Mouse (Mus musculus) Patski (cell line): Measurements from ENCODE around the gene Fbxo3. TPM values are rescaled to one million over a fixed set of nuclear protein-coding genes. Genes with fewer than 3 reads are reported as not detected.
"Not testable (repeated sequence)": the region's sequence is repeated elsewhere in the genome, so short reads cannot be mapped to it uniquely, and the experiment has no call there.

Experiments
- ATAC-seq: fragments of 100-300 bp; one replicate; pipeline ENCODE4 v1.8.0; 2021
- CTCF ChIA-PET: fragments of 350-600 bp; sonication (Branson Sonifier 250); formaldehyde crosslinking; loops from one replicate; lab custom pipeline; 2022; ENCODE audit warnings: inconsistent platforms; lab: Charles Lee
- POLR2A ChIA-PET: fragments of 350-600 bp; sonication (Branson Sonifier 250); formaldehyde crosslinking; loops from one replicate; lab custom pipeline; 2022; ENCODE audit warnings: antibody characterized with exemption, inconsistent platforms; lab: Charles Lee
- DNase-seq: peaks from one replicate; pipeline ENCODE4 v3.0.0-alpha.2; 2011; ENCODE audit warnings: low read depth, low spot score
- H3K27me3 ChIP-seq: fragments of 371-371 bp; one replicate; pipeline ENCODE4 v1.5.1; 2021
- CTCF ChIP-seq: fragments of 100-300 bp; IDR thresholded peaks from one replicate; pipeline ENCODE4 v1.5.1; 2021
- in situ Hi-C: fragments of 300-500 bp; cut with MboI; formaldehyde crosslinking; loops from 3 replicates; pipeline ENCODE4 v1.11.1; 2018; ENCODE audit warnings: low pct_unique_long_range_greater_than_20kb, mixed read lengths
- polyA plus RNA-seq: library from polyadenylated mRNA; unstranded; gene quantifications from one replicate; pipeline ENCODE4 v1.2.3, GENCODE M21; 2021

Fbxo3 gene
- polyA plus RNA-seq, 1 experiment from 2014 or later, result 40.4 TPM

DNA sequence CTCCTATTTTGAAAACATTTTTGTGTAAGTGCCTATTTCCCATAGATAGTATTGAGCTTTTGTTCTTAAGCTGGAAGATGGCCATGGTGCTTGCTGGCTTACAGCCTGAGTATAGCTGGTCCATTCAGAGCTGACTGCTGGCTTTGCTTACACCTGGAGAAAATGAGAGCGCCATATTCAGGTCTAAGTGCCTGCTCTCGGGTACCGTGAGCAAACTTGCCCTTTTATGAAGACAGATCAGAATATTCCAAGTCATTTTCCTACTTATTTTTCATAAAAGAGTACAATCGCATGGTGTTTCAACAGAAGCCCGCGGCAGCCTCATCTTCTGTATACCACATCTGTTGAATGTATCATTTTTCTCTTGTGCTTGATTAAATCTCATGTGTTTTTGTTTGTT, 33.5 kb downstream of the Fbxo3 start:
- ChIA-PET POLR2A (interaction anchor here (1.6 kb wide), 1 partner anchor 10 kb away, joined by 5 read pairs; no protein-coding TSS in a partner anchor), CTCF (no interaction called here)
- no peak for DNase-seq
- no peak for TF ChIP-seq CTCF
- no peaks in the 10 kb centered on the region for H3K27me3 ChIP-seq
- in situ Hi-C loops, result no loop called here
- ATAC-seq, result no peak

DNA sequence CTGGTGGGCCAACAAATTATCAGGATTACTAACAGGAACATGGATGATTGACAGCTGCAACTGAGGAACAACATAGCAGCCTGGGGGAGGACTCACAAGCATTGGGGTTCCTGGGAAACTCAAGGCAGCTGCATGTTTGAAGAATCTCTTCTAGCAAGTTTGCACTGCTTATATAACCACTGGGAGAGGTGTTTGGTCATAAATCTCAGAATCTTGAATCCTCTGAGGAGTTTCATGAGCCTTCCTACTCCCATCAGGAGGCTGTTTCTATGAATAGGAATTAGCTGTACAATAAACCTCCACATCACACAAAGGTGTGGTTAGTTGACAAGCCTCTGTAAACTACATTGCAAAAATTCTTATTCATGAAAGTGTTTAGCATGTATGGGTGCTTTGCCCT, 35.1 kb downstream of the Fbxo3 start:
- H3K27me3 ChIP-seq, result no peaks in the 10 kb centered on the region
- in situ Hi-C loops, result no loop called here
- CTCF ChIA-PET, result interaction anchor here (0.9 kb wide), 1 partner anchor 27 kb away, joined by 3 read pairs; no protein-coding TSS in a partner anchor
- TF ChIP-seq CTCF, result no peak
- no peak for ATAC-seq
- DNase-seq, result no peak
- POLR2A ChIA-PET, result no interaction called here

DNA sequence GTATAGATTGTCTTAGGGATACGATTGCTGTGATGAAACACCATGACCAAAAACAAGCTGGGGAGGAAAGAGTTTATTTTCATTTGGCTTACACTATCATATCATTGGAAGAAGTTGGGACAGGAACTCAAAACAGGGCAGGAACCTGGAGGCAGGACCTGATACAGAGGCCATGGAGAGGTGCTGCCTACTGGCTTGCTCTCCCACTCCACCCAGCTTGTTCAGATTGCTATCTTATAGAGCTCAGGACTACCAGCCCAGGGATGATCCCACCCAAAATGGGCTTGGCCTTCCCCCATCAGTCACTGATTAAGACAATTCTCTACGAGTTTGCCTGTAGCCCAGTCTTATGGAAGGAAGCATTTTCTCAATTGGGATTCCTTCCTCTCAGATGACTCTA, 36.6 kb downstream of the Fbxo3 start:
- DNase-seq (no peak), ATAC-seq (no peak)
- ChIA-PET POLR2A (no interaction called here), CTCF (no interaction called here)
- no peaks in the 10 kb centered on the region for H3K27me3 ChIP-seq
- no peak for TF ChIP-seq CTCF
- in situ Hi-C loops, result no loop called here

- H3K27me3 ChIP-seq, CTCF ChIA-PET, DNase-seq, in situ Hi-C loops, ATAC-seq, POLR2A ChIA-PET: not testable (repeated sequence)
Measured at GRCm38 (mm10) chr2:104065526-104065925, 38.0 kb downstream of the Fbxo3 start, which contains the start of gene Gm10912. Gm10912 (plus strand) TSS chr2:104065826.

GRCm38 (mm10) chr2:104068450-104068849, 40.9 kb downstream of the Fbxo3 start, which contains the start of gene Gm10799:
Gm10799 (minus strand) TSS chr2:104068550.
- DNase-seq, CTCF ChIA-PET, POLR2A ChIA-PET, in situ Hi-C loops, H3K27me3 ChIP-seq, ATAC-seq: not testable (repeated sequence)

DNA sequence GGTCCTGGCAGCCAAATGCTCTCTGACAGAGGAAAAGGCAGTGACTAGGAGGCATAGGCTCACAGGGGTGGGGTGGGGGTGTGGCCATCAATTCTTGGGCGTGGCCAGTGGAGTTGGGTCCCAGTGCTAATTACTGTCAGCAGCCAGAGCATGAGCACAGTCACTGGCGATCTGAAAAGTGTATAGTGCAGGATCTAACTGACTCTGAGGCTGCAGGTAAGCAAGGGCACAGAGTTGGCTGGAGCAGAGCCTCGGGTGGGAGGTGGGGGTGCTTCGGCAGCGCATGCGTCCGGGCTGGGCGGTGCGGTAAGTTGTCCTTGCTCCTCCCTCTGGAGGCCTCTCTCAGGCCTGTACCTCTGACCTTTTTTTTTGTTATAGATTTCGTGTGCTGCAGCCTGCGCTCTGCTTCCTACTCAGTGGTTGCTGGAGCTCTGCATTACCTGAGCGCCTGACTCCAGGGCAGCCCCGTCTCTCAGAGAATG, 42.2 kb downstream of the Fbxo3 start, which contains the start of gene Cd59b:
TSS of gene Cd59b (plus strand) at position 146 of the 482 bp plus-strand sequence.
- ChIA-PET CTCF (no interaction called here), POLR2A (interaction anchor here (1.0 kb wide), 1 partner anchor 27 kb away, joined by 8 read pairs; no protein-coding TSS in a partner anchor)
- TF ChIP-seq CTCF, result no peak
- ATAC-seq (no peak), DNase-seq (no peak)
- in situ Hi-C loops, result no loop called here
- no peaks in the 10 kb centered on the region for H3K27me3 ChIP-seq

DNA sequence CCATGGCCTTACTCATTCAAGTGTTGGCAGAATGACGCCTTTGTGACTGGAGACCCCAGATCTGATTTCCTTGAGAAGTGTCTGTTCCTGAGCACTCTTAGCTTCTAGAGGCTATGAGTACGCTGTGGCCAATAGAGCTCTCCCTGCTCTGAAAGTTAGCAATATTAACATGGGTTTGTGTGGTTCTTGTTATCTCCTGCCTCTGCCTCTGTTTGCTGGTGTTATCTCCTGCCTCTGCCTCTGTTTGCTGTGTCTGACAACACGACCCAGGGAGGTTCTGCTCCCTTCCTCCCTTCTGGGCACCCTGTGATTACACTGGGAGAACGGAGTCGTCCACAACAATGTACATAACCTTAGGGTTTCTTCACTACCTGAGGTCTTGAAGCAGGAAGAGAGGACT, 50.8 kb downstream of the Fbxo3 start:
- POLR2A ChIA-PET, DNase-seq, in situ Hi-C loops, CTCF ChIA-PET, H3K27me3 ChIP-seq, ATAC-seq: not testable (repeated sequence)

GRCm38 (mm10) chr2:104081436-104082050, 54.0 kb downstream of the Fbxo3 start:
- H3K27me3 ChIP-seq, in situ Hi-C loops, POLR2A ChIA-PET, DNase-seq, CTCF ChIA-PET, ATAC-seq: not testable (repeated sequence)

DNA sequence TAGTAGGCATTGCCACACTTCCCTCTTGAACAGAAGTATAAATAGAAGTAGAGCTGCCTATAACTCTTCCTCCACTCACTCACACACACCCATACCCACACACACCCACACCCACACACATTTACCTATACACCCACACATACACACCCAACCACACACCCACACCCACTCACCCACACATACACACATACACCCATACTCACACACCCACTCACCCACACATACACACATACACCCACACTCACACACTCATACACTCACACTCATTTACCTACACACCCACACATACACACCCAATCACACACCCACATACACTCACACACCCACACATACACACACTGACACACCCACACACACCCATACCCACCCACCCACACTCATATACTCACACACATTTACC, 55.0 kb downstream of the Fbxo3 start:
- H3K27me3 ChIP-seq, result no peaks in the 10 kb centered on the region
- in situ Hi-C loops, result no loop called here
- no peak for TF ChIP-seq CTCF
- CTCF ChIA-PET, result no interaction called here
- POLR2A ChIA-PET, result no interaction called here
- ATAC-seq (no peak), DNase-seq (no peak)

DNA sequence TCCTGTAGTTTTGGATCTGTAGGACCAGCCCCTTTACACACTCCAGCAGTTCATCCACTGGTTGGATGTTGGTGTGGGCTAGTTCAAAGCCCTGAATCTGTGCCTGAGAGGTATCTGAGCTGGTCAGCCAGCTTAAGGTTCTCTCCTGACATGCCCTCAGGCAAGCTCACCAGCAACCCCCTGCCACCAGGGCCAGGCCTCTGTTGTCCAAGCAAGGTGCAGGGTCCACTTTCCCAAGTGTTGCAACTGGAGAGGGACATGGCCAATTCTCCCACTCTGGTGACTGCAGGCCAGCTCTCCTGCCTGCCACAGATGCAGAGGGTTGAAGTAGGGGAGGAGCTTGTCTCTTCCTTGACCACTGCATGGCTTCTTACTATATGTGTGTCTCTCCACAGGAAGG, 56.5 kb downstream of the Fbxo3 start:
- in situ Hi-C loops, H3K27me3 ChIP-seq, ATAC-seq, CTCF ChIA-PET, POLR2A ChIA-PET, DNase-seq: not testable (repeated sequence)

DNA sequence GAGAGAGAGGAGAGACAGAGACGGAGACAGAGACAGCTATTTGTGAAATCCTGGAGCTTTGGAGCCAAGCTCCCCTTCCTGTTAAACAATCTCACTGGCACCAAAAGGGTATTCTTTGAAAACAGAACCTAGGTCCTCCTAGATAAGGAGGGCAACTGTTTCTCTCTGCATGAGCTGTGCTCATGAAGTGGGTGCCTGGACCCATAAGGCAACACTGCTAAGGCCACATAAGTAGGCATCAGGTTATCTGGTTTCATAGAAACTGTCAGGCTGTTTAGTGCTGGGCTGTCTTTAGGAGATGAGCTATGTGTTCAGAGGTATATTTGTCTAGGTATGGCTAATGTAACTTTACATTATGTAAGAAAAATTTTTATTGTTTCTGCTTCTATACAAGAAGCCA, 60.0 kb downstream of the Fbxo3 start:
- DNase-seq, POLR2A ChIA-PET, in situ Hi-C loops, CTCF ChIA-PET, H3K27me3 ChIP-seq, ATAC-seq: not testable (repeated sequence)

GRCm38 (mm10) chr2:104093305-104093704, 65.8 kb downstream of the Fbxo3 start:
- POLR2A ChIA-PET, result no interaction called here
- no peak for TF ChIP-seq CTCF
- no peak for DNase-seq
- CTCF ChIA-PET, result no interaction called here
- ATAC-seq, result no peak
- in situ Hi-C loops, result no loop called here
- H3K27me3 ChIP-seq, result no peaks in the 10 kb centered on the region
